Mouse (Mus musculus): ENCODE measurements around the gene Mrpl22.
"Not testable (repeated sequence)": the region's sequence is repeated elsewhere in the genome, so short reads cannot be mapped to it uniquely, and the experiment has no call there.

The Mrpl22 gene

DNA sequence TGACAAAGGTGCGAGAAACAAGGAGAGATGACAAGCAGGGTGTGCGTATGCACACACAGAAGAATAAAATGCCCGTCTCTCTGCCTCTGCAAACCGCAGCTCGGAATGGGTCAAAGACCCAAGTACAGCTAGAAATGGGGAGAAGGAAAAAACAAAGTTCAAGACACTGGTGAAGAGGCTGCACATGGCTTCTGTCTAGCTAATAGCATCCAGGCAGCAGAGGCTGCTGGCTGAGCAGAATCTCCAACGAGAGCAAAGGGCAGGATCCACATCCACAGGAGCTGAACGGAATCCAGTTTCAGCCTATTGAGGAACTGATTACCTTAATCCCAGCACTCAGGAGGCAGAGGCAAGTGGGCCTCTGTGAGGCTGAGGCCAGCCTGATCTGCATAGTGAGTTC is 9.3 kb downstream of the Mrpl22 start:
- DNase-seq (ENCODE audit: low read depth, low spot score) = no peak

DNA sequence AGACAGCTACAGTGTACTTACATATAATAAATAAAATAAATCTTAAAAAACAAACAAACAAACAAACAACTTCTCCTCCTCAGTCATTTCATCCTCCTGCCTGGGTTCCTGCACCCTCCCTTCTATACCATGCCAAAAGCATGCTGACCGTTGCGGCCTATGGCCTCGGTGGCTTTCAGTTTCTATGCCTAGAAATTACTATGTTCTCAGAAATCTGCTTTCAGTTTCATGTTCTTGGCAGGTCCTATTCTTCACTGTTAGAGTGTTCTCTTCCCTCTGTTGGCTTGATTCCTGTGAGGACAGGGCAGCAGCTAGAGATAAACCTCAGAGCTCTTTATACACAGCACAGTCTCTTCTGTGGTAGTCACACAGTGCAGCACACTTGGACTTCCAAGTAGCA is 12.1 kb downstream of the Mrpl22 start:
- no peak for DNase-seq (ENCODE audit: low read depth, low spot score)

DNA sequence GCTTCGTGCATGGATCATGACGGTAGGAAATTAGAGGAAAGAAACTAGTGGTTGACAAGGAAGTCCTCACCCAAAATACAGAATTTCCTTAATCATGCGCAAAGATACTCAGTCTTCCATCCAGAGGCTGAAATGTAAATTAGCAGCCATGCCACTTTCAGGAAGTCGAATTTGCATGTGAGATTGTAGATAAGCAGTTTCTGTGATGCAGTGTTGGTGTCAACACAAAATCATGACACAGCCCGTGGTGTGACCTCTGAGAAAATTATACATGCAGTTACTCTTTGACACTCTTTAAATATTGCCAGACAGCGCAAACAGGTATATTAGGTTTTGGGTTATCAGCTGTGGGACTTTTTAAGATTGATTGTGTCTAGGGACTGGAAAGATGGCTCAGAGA is 18.2 kb downstream of the Mrpl22 start:
- DNase-seq (ENCODE audit: low read depth, low spot score) = no peak

DNA sequence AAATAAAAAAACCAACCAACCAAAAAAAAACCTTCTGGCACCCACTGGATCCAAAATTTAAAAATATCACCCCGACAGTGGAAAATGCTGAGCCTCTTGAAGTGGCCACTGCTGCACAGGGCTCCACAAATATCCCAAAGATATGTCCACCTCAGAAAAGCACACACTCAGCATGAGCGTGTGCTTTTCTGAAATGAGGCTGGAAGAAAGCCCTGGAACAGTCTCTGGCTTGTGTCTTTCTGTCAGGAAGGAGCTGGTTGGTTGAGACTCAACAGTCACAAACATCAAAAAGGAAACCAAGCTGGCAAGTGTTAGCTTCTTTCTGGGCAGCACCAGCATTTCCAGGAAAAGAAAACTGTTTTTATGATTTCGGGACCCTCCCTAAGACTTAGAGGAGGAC is 21.9 kb downstream of the Mrpl22 start:
- no peak for DNase-seq (ENCODE audit: low read depth, low spot score)

DNA sequence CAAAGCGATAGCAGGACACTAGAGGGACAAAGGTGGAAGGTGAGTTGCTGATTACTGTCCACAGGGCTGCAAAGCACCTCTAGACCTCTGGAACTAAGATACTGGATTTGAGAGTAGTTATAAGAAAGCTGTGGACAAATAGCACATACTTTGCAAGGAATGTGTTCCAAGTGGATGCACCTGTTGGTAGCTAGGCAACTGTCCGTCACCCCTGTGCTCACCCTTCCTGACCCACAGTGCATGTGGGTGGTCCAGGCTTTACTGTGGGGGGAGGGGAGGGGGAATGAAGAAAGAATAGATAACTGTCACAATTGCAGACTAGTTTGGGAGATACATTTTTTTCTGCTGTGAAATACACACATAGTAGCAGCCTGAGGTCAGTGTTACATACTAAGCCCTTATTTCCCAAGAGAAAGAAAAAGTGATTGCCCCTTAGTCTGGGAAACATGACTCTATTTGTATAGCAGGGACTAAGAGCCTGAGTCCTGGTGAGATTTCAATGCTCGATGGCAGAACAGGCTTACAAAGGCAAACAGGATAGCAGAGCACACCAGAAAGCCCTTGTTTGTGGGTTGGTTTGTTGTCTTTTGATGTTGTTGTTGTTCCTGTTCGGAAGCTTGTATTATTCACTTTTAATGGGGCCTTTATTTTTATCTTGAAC is 22.5 kb downstream of the Mrpl22 start:
- DNase-seq (ENCODE audit: low read depth, low spot score) = no peak

DNA sequence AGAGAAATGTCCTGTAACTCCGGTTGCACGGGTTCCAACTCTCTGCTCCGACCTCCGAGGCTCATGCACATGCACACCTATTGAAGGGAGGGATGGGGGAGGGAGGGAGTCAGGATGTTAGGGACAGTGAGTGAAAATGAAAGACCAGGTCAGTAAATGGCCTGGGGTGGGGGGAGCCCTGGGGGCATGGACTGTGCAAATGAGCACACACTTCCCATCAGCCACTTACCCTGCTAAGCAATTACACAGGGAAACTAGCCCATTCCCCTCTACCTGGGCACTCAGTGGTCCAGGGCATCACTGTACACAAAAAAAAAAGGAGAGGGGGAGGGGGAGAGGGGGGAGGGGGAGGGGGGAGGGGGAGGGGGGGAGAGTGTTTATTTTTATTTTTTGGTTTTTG is 27.2 kb downstream of the Mrpl22 start:
- no peak for DNase-seq (ENCODE audit: low read depth, low spot score)

DNA sequence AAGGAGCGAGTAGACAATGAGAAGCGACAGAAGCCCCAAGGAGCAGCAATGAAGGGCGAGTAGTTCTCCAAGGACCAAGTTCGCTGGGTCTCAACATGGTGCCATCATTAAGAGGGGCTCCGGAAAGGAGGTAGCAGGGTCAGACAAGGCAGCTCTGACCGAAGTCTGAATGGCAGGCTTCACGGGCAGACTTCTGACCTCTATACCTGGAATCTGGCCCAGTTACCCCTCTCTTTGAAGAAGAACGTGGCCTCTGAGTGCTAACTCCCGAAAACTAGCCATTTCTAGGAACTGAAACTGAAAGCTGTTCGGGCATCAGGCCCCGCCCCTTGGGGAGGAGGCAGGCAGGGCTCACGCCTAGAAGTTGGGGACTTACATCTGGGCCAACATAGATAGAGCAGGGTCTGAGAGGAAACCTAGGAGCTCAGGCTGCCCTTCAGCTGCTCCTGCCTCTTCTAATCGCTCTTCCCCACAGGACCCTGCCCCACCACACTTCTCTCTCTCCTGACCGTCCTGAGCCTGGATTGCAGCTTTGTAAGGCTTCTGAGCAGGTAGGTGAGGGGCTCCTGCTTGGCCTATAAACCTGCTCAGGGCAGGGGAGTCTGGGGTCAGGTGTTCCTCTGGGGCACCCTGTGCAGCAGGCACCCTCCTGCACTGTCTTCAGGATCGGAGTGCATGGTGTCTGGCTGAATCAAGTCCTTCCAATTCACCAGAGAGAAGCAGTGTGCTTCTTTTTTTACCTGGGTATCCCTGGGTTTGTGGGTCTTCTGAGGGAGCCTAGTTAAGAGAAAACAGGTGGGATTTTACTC is 28.0 kb downstream of the Mrpl22 start, which contains the start of the genes Igtp and Irgm2:
Igtp (plus strand) TSS at position 328 of the 809 bp plus-strand sequence.
Irgm2 (plus strand) TSS at position 390 of the 809 bp plus-strand sequence.
- not testable (repeated sequence) for DNase-seq (ENCODE audit: low read depth, low spot score)

DNA sequence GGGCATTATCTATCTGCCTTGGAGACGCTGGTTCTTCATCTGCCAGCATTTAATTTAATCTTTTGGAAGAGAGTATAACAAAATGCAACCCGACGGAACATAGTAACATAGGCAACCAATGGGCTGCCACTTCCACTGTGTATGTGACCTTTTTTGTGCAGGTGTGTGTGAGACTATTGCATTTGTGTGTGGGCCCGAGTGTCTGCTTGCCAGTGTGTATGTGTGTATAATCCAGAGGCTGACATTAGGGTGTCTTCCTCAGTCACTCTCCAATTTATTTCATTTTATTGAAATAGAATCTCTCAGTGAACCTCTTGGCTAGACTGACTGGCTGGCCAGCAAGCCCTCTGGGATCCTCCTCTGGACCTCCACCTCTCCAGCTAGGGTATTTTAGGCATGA is 28.8 kb downstream of the Mrpl22 start:
- DNase-seq (ENCODE audit: low read depth, low spot score) = no peak

DNA sequence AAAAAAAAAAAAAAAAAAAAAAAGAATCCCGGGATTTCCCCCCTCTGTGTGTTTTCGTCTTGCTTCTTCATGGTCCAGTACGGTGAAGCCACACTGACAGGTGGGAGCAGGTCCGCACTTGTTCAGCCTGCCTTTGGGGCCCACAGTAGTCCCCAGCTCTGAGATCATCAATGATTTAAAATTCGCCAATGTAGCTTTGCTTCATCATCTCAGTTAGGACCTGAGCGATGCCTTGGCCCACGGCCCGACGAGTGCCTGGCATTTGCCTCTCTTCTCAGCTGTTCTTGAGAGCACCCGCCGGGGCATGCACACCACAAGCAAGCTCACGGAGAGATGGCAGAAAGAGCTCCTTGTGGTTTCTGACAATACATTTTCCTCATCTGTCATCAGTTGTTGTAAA is 29.6 kb downstream of the Mrpl22 start:
- DNase-seq (ENCODE audit: low read depth, low spot score) = no peak

DNA sequence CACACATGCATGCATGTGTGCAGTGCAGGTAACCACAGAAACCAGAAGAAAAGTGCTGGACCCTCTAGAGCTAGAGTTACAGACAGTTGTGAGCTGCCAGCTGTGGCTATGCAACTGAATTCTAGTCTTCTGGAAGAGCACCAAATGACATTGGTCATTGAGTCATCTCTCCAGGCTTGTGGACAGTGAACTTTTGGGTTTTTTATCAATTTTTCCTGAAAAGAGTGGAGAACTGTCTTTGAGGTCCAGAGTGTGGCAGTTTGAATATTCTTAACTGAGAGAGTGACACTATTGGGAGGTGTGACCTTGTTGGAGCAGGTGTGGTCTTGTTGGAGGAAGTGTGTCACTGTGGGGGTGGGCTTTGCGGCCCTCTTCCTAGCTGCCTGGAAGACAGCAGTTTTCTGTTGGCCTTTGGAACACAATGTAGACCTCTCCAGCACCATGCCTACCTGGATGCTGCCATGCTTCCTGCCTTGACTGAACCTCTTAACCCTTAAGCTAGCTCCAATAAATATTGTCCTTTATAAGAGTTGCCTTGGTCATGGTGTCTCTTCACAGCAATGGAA is 38.9 kb downstream of the Mrpl22 start:
- no peak for DNase-seq (ENCODE audit: low read depth, low spot score)

DNA sequence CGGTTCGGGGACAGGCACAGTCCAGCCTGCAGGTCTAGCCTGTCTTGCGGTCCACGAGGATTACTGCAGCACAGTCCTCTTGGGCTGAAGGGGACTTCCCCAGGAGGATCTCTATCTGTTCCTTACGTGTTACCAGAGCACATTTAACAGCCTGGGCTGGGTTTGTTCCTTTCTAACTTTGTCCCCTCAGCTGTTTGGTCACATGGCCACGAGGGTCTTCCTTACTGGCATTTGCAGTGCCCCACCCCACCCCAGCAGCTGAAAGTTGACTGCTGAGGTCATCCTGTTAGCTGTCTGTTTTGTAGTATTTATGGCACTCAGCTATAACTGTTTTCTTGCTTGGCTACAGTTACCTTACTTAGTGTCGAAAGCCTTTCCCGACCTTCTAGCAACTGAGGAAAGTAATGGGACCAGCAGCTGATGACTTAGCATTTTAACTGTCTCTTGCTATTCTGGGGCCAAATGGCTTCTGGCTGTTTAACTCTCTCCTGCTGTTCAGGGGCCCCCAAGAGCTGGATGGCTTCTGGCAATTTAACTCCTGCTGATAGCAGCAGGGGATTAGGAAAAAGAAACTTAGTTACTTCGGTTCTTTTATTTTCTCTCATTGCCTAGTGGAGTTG is 39.7 kb downstream of the Mrpl22 start:
- DNase-seq (ENCODE audit: low read depth, low spot score) = no peak

DNA sequence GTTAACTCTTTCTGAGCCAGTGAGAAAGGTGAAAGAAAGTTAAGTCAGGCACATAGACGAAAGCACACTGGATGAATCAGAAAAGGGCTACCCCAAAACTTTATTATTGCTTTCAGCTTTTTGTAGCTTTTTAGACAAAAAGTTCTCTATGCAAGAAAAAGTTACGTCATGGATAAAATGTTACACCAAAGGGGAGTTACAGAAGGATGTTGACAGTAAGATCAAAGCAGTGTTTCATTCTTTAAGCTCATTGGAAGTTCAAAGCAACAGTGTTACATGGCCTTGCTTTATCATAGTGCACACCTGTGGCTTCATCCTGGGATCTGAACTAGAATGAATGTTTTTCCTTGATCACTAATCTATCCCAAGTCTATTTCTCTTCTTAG is 40.2 kb downstream of the Mrpl22 start:
- DNase-seq (ENCODE audit: low read depth, low spot score) = no peak

DNA sequence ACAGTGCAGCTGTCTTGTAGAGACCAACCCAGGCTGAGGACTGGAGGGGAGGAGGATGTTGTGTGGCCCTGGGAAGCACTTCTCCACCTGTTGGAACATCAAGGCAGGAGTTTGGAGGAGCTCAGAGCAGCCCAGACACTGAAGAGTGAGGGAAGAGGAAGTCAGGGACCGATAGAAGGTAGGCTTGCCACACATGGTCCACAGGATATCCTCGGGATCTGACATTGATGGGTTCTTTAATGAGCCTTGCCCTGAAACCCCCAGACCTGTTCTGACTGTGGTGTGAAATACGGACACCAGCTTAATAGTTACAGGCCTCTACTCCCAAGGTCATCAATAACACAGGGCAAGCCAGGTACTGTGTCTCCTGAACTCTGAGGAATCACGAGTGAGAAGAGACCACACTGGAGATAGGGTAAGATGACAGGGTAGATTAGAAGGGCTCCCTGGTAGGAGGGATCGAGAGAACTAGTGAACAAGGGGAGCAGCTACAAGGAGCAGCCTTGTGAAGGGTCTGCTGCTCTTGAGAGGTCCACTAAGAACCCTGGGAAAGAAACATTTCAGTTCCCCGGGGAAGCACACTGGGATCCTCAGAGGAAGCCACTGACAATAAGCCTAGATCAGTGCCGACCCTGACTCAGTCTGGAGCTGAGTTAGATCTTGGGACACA is 42.3 kb downstream of the Mrpl22 start:
- DNase-seq (ENCODE audit: low read depth, low spot score) = no peak

DNA sequence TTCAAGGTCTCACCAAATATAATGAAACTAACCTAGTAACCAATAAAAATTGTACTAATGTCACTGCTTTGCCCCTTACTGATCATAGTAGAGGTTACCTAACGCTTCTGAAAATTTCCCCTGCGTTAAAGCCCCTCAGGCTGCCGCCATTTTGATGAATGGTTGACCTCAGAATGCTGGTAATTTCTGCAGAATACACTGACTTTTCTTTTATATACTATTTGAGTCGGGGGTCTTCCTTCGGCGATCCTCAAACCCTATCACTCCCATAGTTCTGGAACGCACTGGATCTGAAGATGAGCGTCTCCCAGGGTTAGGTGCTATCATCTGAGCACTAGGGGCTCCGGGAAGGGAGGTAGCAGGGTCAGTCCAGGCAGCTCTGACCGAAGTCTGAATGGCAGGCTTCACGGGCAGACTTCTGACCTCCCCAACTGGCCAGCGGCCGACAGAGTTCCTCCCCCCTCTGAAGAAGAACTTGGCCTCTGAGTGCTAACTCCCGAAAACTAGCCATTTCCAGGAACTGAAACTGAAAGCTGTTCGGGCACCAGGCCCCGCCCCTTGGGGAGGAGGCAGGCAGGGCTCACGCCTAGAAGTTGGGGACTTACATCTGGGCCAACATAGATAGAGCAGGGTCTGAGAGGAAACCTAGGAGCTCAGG is 43.1 kb downstream of the Mrpl22 start:
- DNase-seq (ENCODE audit: low read depth, low spot score) = peak; percentile 93

DNA sequence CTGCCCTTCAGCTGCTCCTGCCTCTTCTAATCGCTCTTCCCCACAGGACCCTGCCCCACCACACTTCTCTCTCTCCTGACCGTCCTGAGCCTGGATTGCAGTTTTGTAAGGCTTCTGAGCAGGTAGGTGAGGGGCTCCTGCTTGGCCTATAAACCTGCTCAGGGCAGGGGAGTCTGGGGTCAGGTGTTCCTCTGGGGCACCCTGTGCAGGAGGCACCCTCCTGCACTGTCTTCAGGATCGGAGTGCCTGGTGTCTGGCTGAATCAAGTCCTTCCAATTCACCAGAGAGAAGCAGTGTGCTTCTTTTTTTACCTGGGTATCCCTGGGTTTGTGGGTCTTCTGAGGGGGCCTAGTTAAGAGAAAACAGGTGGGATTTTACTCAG is 43.6 kb downstream of the Mrpl22 start:
- DNase-seq (ENCODE audit: low read depth, low spot score) = not testable (repeated sequence)

DNA sequence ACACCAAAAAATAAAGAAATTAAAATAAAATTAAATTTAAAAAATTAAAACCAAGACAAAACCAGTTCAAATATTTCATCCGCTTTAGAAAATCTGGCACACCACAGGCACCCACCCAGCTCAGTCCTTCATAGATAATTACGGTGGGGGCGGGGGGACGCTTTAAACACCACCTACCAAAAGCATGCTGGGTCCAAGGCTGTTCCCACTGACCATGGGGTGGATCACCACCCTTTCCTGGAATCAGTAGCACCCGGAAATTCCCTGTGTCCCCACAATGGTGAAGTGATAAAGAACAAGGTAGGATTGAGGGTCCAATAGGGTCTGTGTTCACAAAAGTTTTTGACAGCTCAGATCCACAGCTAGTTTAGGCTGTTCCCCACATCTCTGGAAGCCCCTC is 44.4 kb downstream of the Mrpl22 start:
- DNase-seq (ENCODE audit: low read depth, low spot score) = peak; percentile 56

DNA sequence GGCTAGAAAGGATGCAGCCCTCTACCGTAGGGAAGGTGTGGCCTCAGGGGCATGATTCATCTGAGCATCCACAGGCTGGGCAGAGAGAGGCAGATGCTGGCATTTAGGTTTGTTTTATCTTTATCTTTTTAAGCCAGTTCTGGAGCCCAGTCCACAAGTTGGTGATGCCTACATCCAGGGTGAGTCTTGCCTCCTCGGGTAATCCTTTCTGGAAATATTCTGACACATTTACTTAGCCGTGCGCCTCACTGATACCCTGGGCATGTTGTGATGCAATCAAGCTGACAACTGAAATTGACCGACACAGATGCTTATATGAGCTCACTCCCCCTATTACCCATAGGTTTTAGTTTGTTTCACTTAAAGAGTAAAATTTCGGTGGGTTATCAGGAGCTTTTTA is 45.4 kb downstream of the Mrpl22 start:
- peak; percentile 84 for DNase-seq (ENCODE audit: low read depth, low spot score)

DNA sequence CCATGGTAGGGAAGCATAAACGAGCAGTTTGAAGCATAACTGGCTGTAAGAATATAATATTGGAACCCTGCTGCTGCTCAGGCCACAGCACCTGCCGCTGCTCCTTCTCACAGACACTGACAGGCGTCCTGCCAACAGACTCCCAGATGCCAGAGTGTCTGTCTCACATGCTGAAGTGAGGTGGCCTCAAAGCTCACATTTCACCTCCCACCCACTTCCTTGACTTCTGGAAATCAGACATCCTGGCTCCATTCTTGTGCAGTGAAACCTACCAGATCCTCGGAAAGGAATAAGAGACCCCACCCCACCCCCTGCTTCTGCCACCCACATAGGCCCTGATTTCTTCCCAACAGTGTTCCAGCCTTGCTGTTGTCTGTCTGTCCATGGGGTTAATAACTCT is 52.3 kb downstream of the Mrpl22 start:
- DNase-seq (ENCODE audit: low read depth, low spot score) = no peak

DNA sequence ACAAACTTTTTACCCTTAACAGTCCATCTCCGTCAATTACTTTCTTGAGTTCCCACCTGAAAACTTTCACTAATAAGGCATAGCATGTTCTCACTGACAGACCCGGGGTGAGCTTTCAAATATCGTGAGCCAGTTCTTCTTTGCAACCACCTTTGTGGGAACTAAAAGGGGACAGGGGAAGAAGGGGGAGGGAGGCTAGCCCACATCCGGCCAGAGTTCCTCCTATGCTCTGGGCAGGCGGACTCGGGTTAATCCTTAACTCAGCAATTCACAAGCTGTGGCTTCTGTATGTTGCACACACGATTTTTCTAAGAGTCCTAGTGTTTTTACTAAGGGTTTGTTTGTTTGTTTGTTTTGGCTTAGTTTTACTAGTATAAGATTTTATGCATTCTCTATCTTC is 52.9 kb downstream of the Mrpl22 start:
- no peak for DNase-seq (ENCODE audit: low read depth, low spot score)

DNA sequence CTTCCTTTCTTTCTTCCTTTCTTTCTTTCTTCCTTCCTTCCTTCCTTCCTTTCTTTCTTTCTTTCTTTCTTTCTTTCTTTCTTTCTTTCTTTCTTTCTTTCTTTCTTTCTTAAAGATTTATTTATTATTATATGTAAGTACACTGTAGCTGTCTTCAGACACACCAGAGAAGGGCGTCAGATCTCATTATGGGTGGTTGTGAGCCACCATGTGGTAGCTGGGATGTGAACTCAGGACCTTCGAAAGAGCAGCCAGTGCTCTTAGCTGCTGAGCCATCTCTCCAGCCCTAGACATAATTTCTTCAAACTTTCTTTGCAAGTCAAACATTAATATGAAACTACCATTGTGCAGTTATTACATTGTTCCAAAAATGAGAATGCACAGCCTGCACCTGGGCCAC is 53.4 kb downstream of the Mrpl22 start:
- DNase-seq (ENCODE audit: low read depth, low spot score) = not testable (repeated sequence)

DNA sequence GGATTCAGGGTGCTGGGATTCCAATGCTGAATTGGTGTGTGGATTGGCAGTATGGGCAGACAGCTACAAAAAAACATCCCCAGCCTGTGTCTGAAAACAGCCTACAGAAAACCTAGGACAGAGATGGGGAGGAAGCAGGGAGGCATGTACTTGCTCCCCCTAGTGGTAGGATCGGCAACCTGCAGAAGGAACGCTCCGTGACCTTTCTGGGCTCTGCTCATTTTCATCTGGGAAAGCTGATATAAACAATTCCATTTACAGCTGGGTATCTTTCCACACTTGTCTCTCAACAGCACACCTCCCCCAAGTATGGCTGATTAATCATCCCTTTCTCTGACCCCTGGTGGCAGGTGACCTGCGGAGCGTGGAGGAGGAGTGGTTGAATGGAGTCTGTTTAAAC is 54.2 kb downstream of the Mrpl22 start:
- peak; percentile 77 for DNase-seq (ENCODE audit: low read depth, low spot score)
